Mouse (Mus musculus) spleen, adult 2 months (tissue): ENCODE data around the gene Polr2c.

Source experiments
- CTCF ChIP-seq: fragments of 200-500 bp; IDR thresholded peaks from 2 replicates; pipeline ENCODE4 v1.5.1; 2011; ENCODE audit warnings: mild to moderate bottlenecking, inconsistent platforms; ENCODE audit not compliant: insufficient read depth, insufficient read length, insufficient replicate concordance; ENCODE audit errors: extremely low read depth
- POLR2A ChIP-seq: fragments of 200-500 bp; IDR thresholded peaks from 2 replicates; pipeline ENCODE4 v1.6.1; 2011; ENCODE audit warnings: low read depth, low read length, inconsistent platforms

- TF ChIP-seq CTCF (no peak), POLR2A (no peak)
These were observed 45.6 kb upstream of the Polr2c start for GRCm38 (mm10) chr8:94811654-94812053.
